Mouse (Mus musculus): ENCODE measurements around the gene Sorbs2.

GRCm38 (mm10) chr8:45469507-45470178, 37.9 kb upstream of the Sorbs2 start:
- no peak for TF ChIP-seq CTCF (IDR thresholded peaks at IDR 0.05; ENCODE audit: low read depth)
- no peak for TF ChIP-seq EP300 (IDR thresholded peaks at IDR 0.05; ENCODE audit: low read depth)
